Mouse (Mus musculus) CH12.LX (cell line): ENCODE data around the gene Sf3a1. TPM values are rescaled to one million over a fixed set of nuclear protein-coding genes. Genes with fewer than 3 reads are reported as not detected.
"Not testable (repeated sequence)": the region's sequence is repeated elsewhere in the genome, so short reads cannot be mapped to it uniquely, and the experiment has no call there.

Experiments
- DNase-seq: peaks from one replicate; pipeline ENCODE4 v3.0.0-alpha.2; 2013; ENCODE audit errors: extremely low read depth
- H3K27ac ChIP-seq: 2 replicates; pipeline ENCODE4 v1.5.1; 2012; ENCODE audit warnings: low read depth, mild to moderate bottlenecking, control low read depth, moderate library complexity; ENCODE audit not compliant: insufficient read depth
- H3K27me3 ChIP-seq: replicated peaks from 2 replicates; pipeline ENCODE3; 2012; ENCODE audit warnings: inconsistent platforms
- H3K36me3 ChIP-seq, 2 experiments: replicated peaks in 1 of 2; 2 replicates each; pipeline versions ENCODE3 to v1.6.1; 2012; ENCODE audit warnings: inconsistent platforms in 1 of 2, low read length in 1 of 2, mild to moderate bottlenecking in 1 of 2, mixed read lengths in 1 of 2, moderate library complexity in 1 of 2; ENCODE audit not compliant: control insufficient read depth in 1 of 2, insufficient read depth in 1 of 2
- H3K4me1 ChIP-seq, 2 experiments: 2 replicates each; pipeline ENCODE4 v1.6.1; 2012; ENCODE audit warnings: inconsistent platforms in 1 of 2, moderate library complexity in 1 of 2; ENCODE audit not compliant: insufficient read depth in 2 of 2, control insufficient read depth in 1 of 2
- H3K4me2 ChIP-seq: 2 replicates; pipeline ENCODE4 v1.6.1; 2012; ENCODE audit warnings: low read depth, mild to moderate bottlenecking, control low read depth; ENCODE audit not compliant: poor library complexity, insufficient read depth, severe bottlenecking
- H3K4me3 ChIP-seq, 3 experiments: fragments of 150-350 bp in 1 of 3; sonication (generic) in 1 of 3; replicated peaks in 1 of 3; 2 replicates each; pipeline versions ENCODE3 to v1.5.1; 2011 to 2012; ENCODE audit warnings: low read depth in 2 of 3, low read length in 2 of 3, mild to moderate bottlenecking in 2 of 3, moderate library complexity in 2 of 3, control low read depth in 1 of 3, improper control_type of control experiment in 1 of 3, inconsistent platforms in 1 of 3, mixed read lengths in 1 of 3; ENCODE audit not compliant: poor library complexity in 1 of 3
- H3K79me2 ChIP-seq: replicated peaks from 2 replicates; pipeline ENCODE4 v1.6.1; 2012; ENCODE audit warnings: mild to moderate bottlenecking, moderate library complexity; ENCODE audit not compliant: control insufficient read depth, poor library complexity, insufficient read depth, severe bottlenecking; ENCODE audit errors: extremely low read depth
- H3K9ac ChIP-seq: 2 replicates; pipeline ENCODE4 v1.6.1; 2012; ENCODE audit warnings: low read depth, mild to moderate bottlenecking, control low read depth, moderate library complexity; ENCODE audit not compliant: insufficient read depth
- H3K9me3 ChIP-seq: replicated peaks from 2 replicates; pipeline ENCODE3; 2012; ENCODE audit warnings: low read length, inconsistent platforms, mixed read lengths
- CTCF ChIP-seq, 2 experiments: IDR thresholded peaks in 1 of 2; conservative IDR thresholded peaks in 1 of 2; 2 replicates each; pipeline ENCODE4 v1.5.1; 2011 to 2012; ENCODE audit warnings: low read depth in 2 of 2, low read length in 2 of 2, improper control_type of control experiment in 1 of 2, inconsistent platforms in 1 of 2, mild to moderate bottlenecking in 1 of 2, moderate library complexity in 1 of 2
- EP300 ChIP-seq: IDR thresholded peaks from 2 replicates; pipeline ENCODE4 v1.6.1; 2011; ENCODE audit warnings: low read length, improper control_type of control experiment
- GABPA ChIP-seq: IDR thresholded peaks from 2 replicates; pipeline ENCODE4 v1.6.1; 2012; ENCODE audit warnings: low read depth, low read length, improper control_type of control experiment, inconsistent platforms; ENCODE audit not compliant: insufficient replicate concordance
- JUN ChIP-seq: IDR thresholded peaks from 2 replicates; pipeline ENCODE4 v1.6.1; 2011; ENCODE audit warnings: low read depth, mild to moderate bottlenecking, low read length, improper control_type of control experiment, moderate library complexity; ENCODE audit not compliant: insufficient read depth
- POLR2AphosphoS2 ChIP-seq: IDR thresholded peaks from 2 replicates; pipeline ENCODE4 v1.6.1; 2011; ENCODE audit warnings: low read depth, low read length, improper control_type of control experiment
- RAD21 ChIP-seq: IDR thresholded peaks from 2 replicates; pipeline ENCODE4 v1.6.1; 2011; ENCODE audit warnings: low read depth, mild to moderate bottlenecking, low read length, improper control_type of control experiment, moderate library complexity
- SMC3 ChIP-seq: IDR thresholded peaks from 2 replicates; pipeline ENCODE4 v1.6.1; 2011; ENCODE audit warnings: low read depth, low read length, improper control_type of control experiment
- TCF12 ChIP-seq: IDR thresholded peaks from 2 replicates; pipeline ENCODE4 v1.6.1; 2014; ENCODE audit warnings: low read depth, mild to moderate bottlenecking, inconsistent platforms, low read length, improper control_type of control experiment
- USF1 ChIP-seq: IDR thresholded peaks from 2 replicates; pipeline ENCODE4 v1.6.1; 2014; ENCODE audit warnings: low read depth, mild to moderate bottlenecking, inconsistent platforms, low read length, improper control_type of control experiment
- USF2 ChIP-seq: conservative IDR thresholded peaks from 2 replicates; pipeline ENCODE4 v1.6.1; 2011; ENCODE audit warnings: low read depth, low read length, improper control_type of control experiment
- ZMIZ1 ChIP-seq: IDR thresholded peaks from 2 replicates; pipeline ENCODE4 v1.6.1; 2012; ENCODE audit warnings: low read depth, mild to moderate bottlenecking, inconsistent platforms, low read length, improper control_type of control experiment
- ZNF384 ChIP-seq: IDR thresholded peaks from 2 replicates; pipeline ENCODE4 v1.6.1; 2012; ENCODE audit warnings: low read depth, low read length, improper control_type of control experiment, inconsistent platforms
- dilution Hi-C: fragments of 300-500 bp; cut with MboI; formaldehyde crosslinking; loops from 2 replicates; pipeline ENCODE4 v1.14.3; 2020; ENCODE audit warnings: low sequenced_read_pairs; ENCODE audit not compliant: extremely low pct_unique_long_range_greater_than_20kb, extremely low pct_ligation_motif_present
- in situ Hi-C: fragments of 300-500 bp; cut with MboI; formaldehyde crosslinking; loops from 3 replicates; pipeline ENCODE4 v1.14.3; 2019; ENCODE audit warnings: low sequenced_read_pairs, low pct_ligation_motif_present, low pct_unique_long_range_greater_than_20kb, mixed read lengths
- polyA plus RNA-seq: library from polyadenylated mRNA; unstranded; fragments of >175 nt; gene quantifications from 2 replicates; pipeline ENCODE4 v1.2.1, GENCODE M21; 2012; ENCODE audit warnings: low read depth; ENCODE audit not compliant: insufficient read length
- total RNA-seq, 2 experiments: library from RNA; depleted of rRNA; stranded (reverse); fragments of 300-350 nt in 1 of 2; fragments of >200 nt in 1 of 2; gene quantifications; 2 replicates each; pipeline ENCODE4 v1.2.3; 2012 to 2014

Sf3a1 gene
- total and polyA plus RNA-seq, 3 experiments = 29.5 to 97.6 (median 46.5) TPM

DNA sequence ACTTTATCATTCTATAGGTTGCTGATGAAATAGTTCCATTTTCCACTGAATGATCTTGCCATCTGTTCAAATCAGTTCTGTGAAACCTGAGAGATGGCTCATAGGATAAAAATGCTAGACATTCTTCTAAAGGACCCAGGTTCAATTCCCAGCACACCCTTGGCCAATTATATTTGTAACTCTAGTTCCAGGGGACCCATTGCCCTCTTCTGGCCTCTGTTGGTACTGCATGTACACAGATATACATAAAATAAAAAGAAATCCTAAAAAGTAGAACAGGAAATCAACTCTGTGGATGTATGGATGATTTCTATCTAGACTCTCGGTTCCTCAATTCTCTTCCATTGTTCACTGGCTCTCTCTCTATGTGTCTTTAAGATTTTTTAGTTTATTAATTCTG, 33.1 kb upstream of the Sf3a1 start:
- no peak overlapping the region for H3K4me2 ChIP-seq
- in situ Hi-C loops (no loop called here), dilution Hi-C loops (no loop called here)
- peaks cover 4 to 9% of the 10 kb centered on the region in 2 experiments for H3K4me1 ChIP-seq
- H3K36me3 ChIP-seq = no peaks in the 10 kb centered on the region
- H3K79me2 ChIP-seq = no peaks in the 10 kb centered on the region
- peak; percentile 25 to 51; a peak in 3 of 4 replicates for TF ChIP-seq CTCF (conservative IDR thresholded peaks at IDR 0.05 in 1 of 2, IDR thresholded peaks at IDR 0.05 in 1 of 2; ENCODE audit: low read depth in 2 of 2, low read length in 2 of 2)
- TF ChIP-seq JUN = no peak
- no peak for TF ChIP-seq USF2
- no peak for TF ChIP-seq GABPA
- TF ChIP-seq POLR2AphosphoS2 = no peak
- TF ChIP-seq ZNF384 = no peak
- TF ChIP-seq RAD21 = peak; percentile 25
- TF ChIP-seq ZMIZ1 = no peak
- TF ChIP-seq TCF12 = no peak
- no peak for DNase-seq
- H3K4me3 ChIP-seq = no peak overlapping the region
- peaks cover 22% of the 10 kb centered on the region for H3K9me3 ChIP-seq
- no peak overlapping the region for H3K9ac ChIP-seq
- H3K27ac ChIP-seq = no peak overlapping the region
- H3K27me3 ChIP-seq = no peaks in the 10 kb centered on the region

GRCm38 (mm10) chr11:4128461-4128860, 31.7 kb upstream of the Sf3a1 start:
- in situ Hi-C loops, H3K4me1 ChIP-seq, H3K4me3 ChIP-seq, dilution Hi-C loops, DNase-seq, H3K79me2 ChIP-seq, H3K27ac ChIP-seq, H3K27me3 ChIP-seq, H3K9ac ChIP-seq, H3K36me3 ChIP-seq, H3K4me2 ChIP-seq: not testable (repeated sequence)
- peaks cover 22% of the 10 kb centered on the region for H3K9me3 ChIP-seq

DNA sequence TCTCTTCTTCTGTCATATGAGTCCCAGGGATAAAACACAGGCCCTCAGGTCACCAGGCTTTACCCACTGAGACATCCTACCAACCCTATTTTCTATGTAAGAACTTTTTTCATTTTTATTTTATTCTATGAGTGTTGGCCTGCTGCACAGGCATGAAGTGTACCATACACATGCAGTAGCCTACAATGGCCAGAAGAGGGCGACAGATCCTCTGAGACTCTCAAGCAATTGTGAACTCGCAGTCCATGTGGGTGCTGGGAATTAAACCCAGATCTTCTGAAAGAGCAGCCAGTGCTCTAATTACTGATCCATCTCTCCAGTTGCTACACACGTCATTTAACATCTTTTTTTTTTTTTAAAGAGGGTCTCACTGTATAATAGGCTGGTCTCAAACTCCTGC, 26.7 kb upstream of the Sf3a1 start:
- no peak overlapping the region for H3K4me2 ChIP-seq
- H3K27ac ChIP-seq = no peak overlapping the region
- peaks cover 20 to 37% of the 10 kb centered on the region in 2 experiments for H3K4me1 ChIP-seq
- H3K36me3 ChIP-seq = peaks cover 6 to 21% of the 10 kb centered on the region in 2 experiments
- H3K9me3 ChIP-seq = peaks cover 4% of the 10 kb centered on the region
- peaks cover 20% of the 10 kb centered on the region for H3K79me2 ChIP-seq
- dilution Hi-C loops = no loop called here
- H3K9ac ChIP-seq = no peak overlapping the region
- no peak overlapping the region for H3K4me3 ChIP-seq
- H3K27me3 ChIP-seq = no peaks in the 10 kb centered on the region
- TF ChIP-seq RAD21 = peak; percentile 48
- no peak for TF ChIP-seq EP300
- TF ChIP-seq USF1 = no peak
- peak; percentile 59 to 68 for TF ChIP-seq CTCF (conservative IDR thresholded peaks at IDR 0.05 in 1 of 2, IDR thresholded peaks at IDR 0.05 in 1 of 2; ENCODE audit: low read depth in 2 of 2, low read length in 2 of 2)
- peak; percentile 45 for TF ChIP-seq SMC3
- TF ChIP-seq, all 38 proteins: peak for 3
- peak; percentile 44 for DNase-seq
- in situ Hi-C loops = no loop called here
